Mouse (Mus musculus) neutrophil, adult 5-6 weeks (primary cell): ENCODE data around the gene Ehd4. TPM values are rescaled to one million over a fixed set of nuclear protein-coding genes. Genes with fewer than 3 reads are reported as not detected.

Experiments used
- ATAC-seq: fragments of 151-379, 151-347 bp; 2 replicates; pipeline ENCODE4 v1.8.0; 2017; ENCODE audit warnings: mild to moderate bottlenecking, moderate TSS enrichment; ENCODE audit not compliant: insufficient number of reproducible peaks, poor library complexity, low FRiP score, severe bottlenecking; ENCODE audit errors: extremely low read depth
- total RNA-seq: library from RNA; stranded (forward); fragments of 200-1000 nt; gene quantifications from 2 replicates; pipeline ENCODE4 v1.2.3, GENCODE M21; 2017

Ehd4 gene
- total RNA-seq, 1 experiment from 2014 or later = 46.1 TPM

GRCm38 (mm10) chr2:120058818-120059217 is 95.6 kb downstream of the Ehd4 start:
- ATAC-seq = no peak

- ATAC-seq = no peak
These were observed 98.5 kb downstream of the Ehd4 start for GRCm38 (mm10) chr2:120055923-120056322.

- no peak for ATAC-seq
These were observed 99.4 kb downstream of the Ehd4 start for GRCm38 (mm10) chr2:120054771-120055552.

- ATAC-seq = no peak
These were observed 103.0 kb downstream of the Ehd4 start for GRCm38 (mm10) chr2:120051405-120051804.

GRCm38 (mm10) chr2:120049632-120050274 is 104.7 kb downstream of the Ehd4 start:
- ATAC-seq = no peak

GRCm38 (mm10) chr2:120048173-120048572 is 106.2 kb downstream of the Ehd4 start:
- no peak for ATAC-seq

GRCm38 (mm10) chr2:120046486-120047310 is 107.7 kb downstream of the Ehd4 start:
- ATAC-seq = no peak

GRCm38 (mm10) chr2:120044676-120045075 is 109.7 kb downstream of the Ehd4 start:
- no peak for ATAC-seq

- ATAC-seq = no peak
These were observed 110.3 kb downstream of the Ehd4 start for GRCm38 (mm10) chr2:120044101-120044603.

GRCm38 (mm10) chr2:120040991-120041390 is 113.4 kb downstream of the Ehd4 start:
- no peak for ATAC-seq

Other genes starting within 250 kb of the Ehd4 start
- 4.1 and 4.8 TPM in 2 replicates for gene Mapkbp1, start 181.9 kb downstream of the Ehd4 start, total RNA-seq
- 1.5 and 3.2 TPM in 2 replicates for gene Jmjd7, start 127.1 kb downstream of the Ehd4 start, total RNA-seq
- gene Gm28042, start 127.1 kb downstream of the Ehd4 start, total RNA-seq = 3.1 and 5.9 TPM in 2 replicates
- 4.8 and 8.0 TPM in 2 replicates for gene Pla2g4b, start 121.2 kb downstream of the Ehd4 start, total RNA-seq
- not detected in 2 replicates for gene Pla2g4e, start 90.7 kb upstream of the Ehd4 start, total RNA-seq
- not detected in 2 replicates for gene Pla2g4d, start 134.6 kb upstream of the Ehd4 start, total RNA-seq
- gene Pla2g4f, start 159.6 kb upstream of the Ehd4 start, total RNA-seq = 0.23 and 0.25 TPM in 2 replicates
- gene Vps39, start 198.5 kb upstream of the Ehd4 start, total RNA-seq = 52.8 and 54.6 TPM in 2 replicates
- gene Ganc, start 249.3 kb upstream of the Ehd4 start, total RNA-seq = 44.0 and 64.7 TPM in 2 replicates
- gene Tmem87a, start 249.5 kb upstream of the Ehd4 start, total RNA-seq = 78.5 and 85.5 TPM in 2 replicates